Mouse (Mus musculus): ENCODE measurements at regions not wholly inside any gene's neighbourhood (a gene's known extent, or its start where the extent isn't known, plus 50 kb on each side); places are given as distances from the start of the nearest gene placed in this dataset.

- H3K27me3 ChIP-seq, result no peaks in the 10 kb centered on the region
- no peak overlapping the region for H3K4me3 ChIP-seq (replicated peaks)
- no peak overlapping the region for H3K4me2 ChIP-seq (replicated peaks)
- WGBS, result 90% methylated on average over 6 of the region's 6 CpGs
- ATAC-seq, result no peak
- H3K4me1 ChIP-seq (replicated peaks), result no peaks in the 10 kb centered on the region
- H3K36me3 ChIP-seq, result no peaks in the 10 kb centered on the region
- no peak overlapping the region for H3K27ac ChIP-seq
- no peak overlapping the region for H3K9ac ChIP-seq (replicated peaks)
- no peaks in the 10 kb centered on the region for H3K9me3 ChIP-seq
Measured at GRCm38 (mm10) chr14:18389390-18389789, 57.7 kb upstream of the Ube2e1 start.

GRCm38 (mm10) chr14:18385953-18386668, 54.5 kb upstream of the Ube2e1 start:
- Histone ChIP-seq H3K9me3 (no peaks in the 10 kb centered on the region), H3K4me1 (replicated peaks) (no peaks in the 10 kb centered on the region), H3K27ac (no peak overlapping the region), H3K27me3 (no peaks in the 10 kb centered on the region), H3K4me2 (replicated peaks) (no peak overlapping the region), H3K36me3 (no peaks in the 10 kb centered on the region), H3K4me3 (replicated peaks) (no peak overlapping the region), H3K9ac (replicated peaks) (no peak overlapping the region)
- ATAC-seq, result peak; percentile 50; the same call in 1 of the 2 replicates
- WGBS, result 73% methylated on average over 6 of the region's 6 CpGs

Measured in midbrain, embryonic 13.5 days (tissue).